Mouse (Mus musculus): ENCODE results near the gene Txndc2.

Gene Txndc2

GRCm38 (mm10) chr17:65641734-65642218 lies at the start of gene Txndc2:
Gene Txndc2, minus strand, starts transcription at chr17:65642168.
- in situ Hi-C loops (cut with MboI; ENCODE audit: low sequenced_read_pairs) = no loop called here

GRCm38 (mm10) chr17:65683731-65684130 lies 41.8 kb upstream of the Txndc2 start:
- in situ Hi-C loops (cut with MboI; ENCODE audit: low sequenced_read_pairs) = no loop called here

- in situ Hi-C loops (cut with MboI; ENCODE audit: low sequenced_read_pairs) = no loop called here
These were observed 41.3 kb upstream of the Txndc2 start for GRCm38 (mm10) chr17:65683316-65683715.

GRCm38 (mm10) chr17:65682071-65682680 lies 40.2 kb upstream of the Txndc2 start:
- in situ Hi-C loops (cut with MboI; ENCODE audit: low sequenced_read_pairs) = no loop called here

GRCm38 (mm10) chr17:65681516-65681915 lies 39.5 kb upstream of the Txndc2 start:
- in situ Hi-C loops (cut with MboI; ENCODE audit: low sequenced_read_pairs) = no loop called here

GRCm38 (mm10) chr17:65680801-65681412 lies 38.9 kb upstream of the Txndc2 start:
- in situ Hi-C loops (cut with MboI; ENCODE audit: low sequenced_read_pairs) = no loop called here

- in situ Hi-C loops (cut with MboI; ENCODE audit: low sequenced_read_pairs) = no loop called here
These were observed 38.0 kb upstream of the Txndc2 start for GRCm38 (mm10) chr17:65679806-65680446.

- in situ Hi-C loops (cut with MboI; ENCODE audit: low sequenced_read_pairs) = no loop called here
These were observed 35.8 kb upstream of the Txndc2 start for GRCm38 (mm10) chr17:65677742-65678141.

GRCm38 (mm10) chr17:65676536-65676935 lies 34.6 kb upstream of the Txndc2 start:
- in situ Hi-C loops (cut with MboI; ENCODE audit: low sequenced_read_pairs) = no loop called here

GRCm38 (mm10) chr17:65675985-65676384 lies 34.0 kb upstream of the Txndc2 start:
- in situ Hi-C loops (cut with MboI; ENCODE audit: low sequenced_read_pairs) = no loop called here

- in situ Hi-C loops (cut with MboI; ENCODE audit: low sequenced_read_pairs) = no loop called here
These were observed 32.8 kb upstream of the Txndc2 start for GRCm38 (mm10) chr17:65674710-65675171.

GRCm38 (mm10) chr17:65672926-65673325 lies 31.0 kb upstream of the Txndc2 start:
- in situ Hi-C loops (cut with MboI; ENCODE audit: low sequenced_read_pairs) = no loop called here

GRCm38 (mm10) chr17:65669061-65669460 lies 27.1 kb upstream of the Txndc2 start:
- in situ Hi-C loops (cut with MboI; ENCODE audit: low sequenced_read_pairs) = no loop called here

- in situ Hi-C loops (cut with MboI; ENCODE audit: low sequenced_read_pairs) = no loop called here
These were observed 25.8 kb upstream of the Txndc2 start for GRCm38 (mm10) chr17:65667792-65668191.

- in situ Hi-C loops (cut with MboI; ENCODE audit: low sequenced_read_pairs) = no loop called here
These were observed 24.6 kb upstream of the Txndc2 start for GRCm38 (mm10) chr17:65666388-65667161.

- in situ Hi-C loops (cut with MboI; ENCODE audit: low sequenced_read_pairs) = no loop called here
These were observed 23.9 kb upstream of the Txndc2 start for GRCm38 (mm10) chr17:65665786-65666387.

GRCm38 (mm10) chr17:65663329-65664078 lies 21.5 kb upstream of the Txndc2 start:
- in situ Hi-C loops (cut with MboI; ENCODE audit: low sequenced_read_pairs) = no loop called here

GRCm38 (mm10) chr17:65662662-65663061 lies 20.7 kb upstream of the Txndc2 start:
- in situ Hi-C loops (cut with MboI; ENCODE audit: low sequenced_read_pairs) = no loop called here

GRCm38 (mm10) chr17:65658416-65658815 lies 16.4 kb upstream of the Txndc2 start:
- in situ Hi-C loops (cut with MboI; ENCODE audit: low sequenced_read_pairs) = no loop called here

GRCm38 (mm10) chr17:65657958-65658357 lies 16.0 kb upstream of the Txndc2 start:
- in situ Hi-C loops (cut with MboI; ENCODE audit: low sequenced_read_pairs) = no loop called here

Measured in CH12F3 (cell line).